Mouse (Mus musculus) thymus, postnatal 36 days (tissue): Measurements from ENCODE around the gene Hsdl1.
A peak's percentile ranks its signal among the peaks of the same experiment; 100 is the strongest.

Experiments
- DNase-seq, 2 experiments: peaks; one replicate each; pipeline ENCODE4 v3.0.0; 2022; ENCODE audit warnings: mixed read lengths in 2 of 2

Gene Hsdl1

DNA sequence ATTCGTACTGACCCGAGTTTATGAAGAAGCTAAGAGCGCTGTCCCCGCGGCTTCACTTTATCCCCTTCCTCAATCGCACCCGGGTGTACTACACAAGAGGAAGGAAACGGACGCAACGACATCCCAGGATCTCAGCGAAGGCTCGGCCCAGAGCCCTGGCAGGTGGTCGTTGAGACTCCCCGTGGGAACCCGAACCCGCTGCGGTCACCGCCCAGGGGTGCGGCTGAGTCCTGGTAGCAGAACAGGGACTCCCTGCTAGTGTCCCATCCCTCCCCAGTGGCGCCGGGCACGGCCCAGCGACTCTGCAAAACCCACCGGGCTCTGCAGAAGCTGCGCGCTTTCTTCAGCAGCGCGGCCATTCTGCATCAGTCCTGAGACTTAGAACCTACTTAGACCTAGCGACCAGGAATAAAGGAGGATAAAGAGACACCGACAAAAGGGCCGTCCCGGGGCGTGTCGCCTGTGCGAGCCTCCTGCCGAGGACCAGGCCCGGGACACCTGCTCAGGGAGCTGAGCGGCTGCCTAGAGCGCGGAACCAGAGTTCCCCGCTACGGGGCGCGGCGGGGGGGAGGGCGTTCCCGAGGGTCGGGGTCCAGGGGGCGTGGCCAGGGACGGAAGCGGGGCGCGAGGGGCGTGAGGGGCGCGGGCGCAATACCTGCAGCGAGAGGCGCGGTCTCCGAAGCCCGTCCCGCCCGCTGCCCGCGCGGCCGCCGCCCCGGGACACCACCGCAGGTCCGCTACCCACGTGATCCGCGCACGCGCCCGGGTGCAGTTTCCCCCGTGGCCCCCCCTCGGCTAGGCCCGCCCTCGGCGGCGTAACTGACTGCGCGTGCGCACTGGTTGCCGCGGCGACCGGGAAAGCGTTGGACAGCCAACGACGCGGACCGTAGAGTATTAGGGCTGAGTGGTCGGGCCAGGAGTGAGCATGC is at the start of gene Hsdl1, which contains the start of gene Dnaaf1:
Gene Hsdl1, minus strand, starts transcription at position 747 of the 929 bp plus-strand sequence.
Gene Dnaaf1, plus strand, starts transcription at position 799 of the 929 bp plus-strand sequence.
- DNase-seq, result peak; percentile 95 to 96

DNA sequence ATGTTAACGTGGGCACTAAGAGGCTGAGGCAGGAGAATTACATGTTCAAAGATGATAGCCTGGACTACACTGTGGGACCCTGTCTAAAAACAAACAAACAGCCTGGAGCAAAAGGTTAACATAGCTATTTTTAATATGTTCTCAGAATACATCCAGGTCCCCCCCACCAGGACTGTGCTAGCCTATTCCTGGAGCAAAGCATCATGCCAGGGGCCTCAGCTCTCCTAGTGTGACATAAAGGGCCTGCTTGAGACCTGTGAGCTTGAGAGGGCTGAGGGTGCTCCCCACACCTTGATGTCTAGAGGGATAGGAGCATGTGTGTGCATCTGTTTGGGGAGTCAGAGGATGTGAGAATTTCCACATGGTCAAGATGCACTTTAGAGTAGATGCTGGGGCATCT is 48.8 kb upstream of the Hsdl1 start:
- DNase-seq, result no peak

DNA sequence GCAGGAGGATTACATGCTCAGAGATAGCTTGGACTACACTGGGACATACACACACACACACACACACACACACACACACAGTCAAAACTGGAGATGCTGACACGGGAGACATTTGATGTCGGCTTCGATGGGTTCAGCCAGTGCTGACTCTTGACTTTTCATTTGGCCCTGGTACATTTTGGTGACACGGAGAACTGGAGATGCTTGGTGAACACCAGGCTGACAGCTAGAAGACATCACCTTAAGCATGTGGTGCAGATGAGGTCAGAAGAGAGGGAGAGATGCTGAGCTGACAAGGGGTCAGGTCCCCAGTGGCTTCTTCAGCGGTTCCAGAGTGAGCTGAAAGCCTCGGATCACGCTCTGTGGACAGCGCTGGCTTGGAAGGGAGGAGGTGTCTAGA is 48.1 kb upstream of the Hsdl1 start:
- DNase-seq, result no peak

DNA sequence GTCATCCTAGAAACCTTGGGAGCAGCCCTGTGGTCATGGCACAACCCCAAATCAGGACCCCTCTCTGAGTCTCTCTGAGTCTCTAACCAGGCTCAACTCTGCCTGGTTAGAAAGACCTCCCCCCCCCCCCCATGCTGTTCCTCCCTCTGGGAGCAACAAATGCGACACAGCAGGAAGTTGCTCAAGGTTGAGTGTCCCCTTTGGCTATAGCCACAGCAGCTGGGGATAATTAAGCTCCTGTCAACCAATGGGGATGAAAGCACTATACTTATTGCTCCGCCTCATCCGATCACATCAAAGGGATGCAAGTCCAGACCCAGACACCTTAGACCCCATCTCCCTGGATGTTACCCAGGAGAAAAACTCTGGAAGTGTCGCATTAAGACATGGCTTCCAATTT is 47.6 kb upstream of the Hsdl1 start:
- DNase-seq, result no peak

DNA sequence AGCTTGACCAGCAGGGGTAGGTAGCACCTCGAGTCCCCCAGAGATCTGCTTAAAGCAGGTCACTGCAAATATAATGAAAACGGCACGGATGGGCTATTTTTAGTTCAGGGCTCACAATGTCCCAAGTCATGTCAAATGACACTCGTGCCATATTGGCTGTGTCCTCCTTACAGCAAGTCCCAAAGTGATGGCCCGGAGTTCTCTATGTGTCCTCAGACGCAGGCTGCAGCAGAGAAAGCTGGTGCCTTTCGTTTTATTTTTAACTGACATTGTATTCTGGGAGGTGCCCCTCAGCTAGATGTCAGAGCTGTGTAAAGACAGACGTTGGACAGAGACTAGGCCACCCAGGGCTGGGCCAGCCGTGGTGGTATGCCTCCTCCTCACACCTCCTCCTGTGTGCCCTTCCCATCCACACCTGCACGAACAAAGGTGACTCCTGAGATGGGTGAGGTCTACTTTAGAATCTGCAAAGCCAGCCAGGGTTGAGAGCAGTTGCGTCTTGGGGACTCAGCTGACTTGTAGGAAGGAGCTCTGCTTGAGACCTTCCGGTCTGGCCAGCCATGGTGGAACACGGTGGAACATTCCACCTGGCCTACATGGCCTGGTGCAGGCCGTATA is 46.0 kb upstream of the Hsdl1 start:
- no peak for DNase-seq

DNA sequence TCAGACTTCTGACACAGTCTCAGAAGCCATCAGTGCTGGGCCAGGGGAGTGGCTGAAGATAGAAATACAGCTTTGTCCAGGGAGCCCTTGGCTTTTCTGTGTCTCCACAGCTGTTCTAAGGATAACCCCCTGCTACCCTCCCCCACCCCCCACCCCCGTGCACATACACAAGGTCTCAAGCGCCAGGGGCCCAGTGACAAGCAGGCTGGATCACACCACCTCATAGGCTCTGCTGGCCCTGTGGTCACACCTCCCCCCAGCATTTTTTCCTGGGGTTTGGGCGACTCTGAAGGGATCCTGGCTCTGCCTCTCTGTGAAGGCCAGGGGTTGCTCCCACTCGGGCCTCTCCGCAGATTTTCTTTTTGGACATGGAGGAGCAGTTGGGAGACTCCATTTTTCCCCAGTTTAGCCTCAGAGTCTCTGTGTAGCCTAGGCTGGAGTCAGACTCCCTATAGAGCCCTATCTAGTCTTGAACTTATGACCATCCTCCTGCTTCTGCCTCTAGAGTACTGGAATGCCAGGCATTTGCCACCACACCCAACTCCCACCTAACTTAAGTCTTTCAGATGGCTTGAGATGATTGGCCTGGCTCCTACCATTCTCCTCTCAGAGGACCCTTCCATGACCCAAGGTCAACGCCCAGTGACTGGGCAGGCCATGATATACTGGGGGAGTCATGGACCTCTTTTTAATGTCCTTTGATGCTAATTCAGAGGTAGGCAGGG is 45.3 kb upstream of the Hsdl1 start:
- DNase-seq, result no peak

DNA sequence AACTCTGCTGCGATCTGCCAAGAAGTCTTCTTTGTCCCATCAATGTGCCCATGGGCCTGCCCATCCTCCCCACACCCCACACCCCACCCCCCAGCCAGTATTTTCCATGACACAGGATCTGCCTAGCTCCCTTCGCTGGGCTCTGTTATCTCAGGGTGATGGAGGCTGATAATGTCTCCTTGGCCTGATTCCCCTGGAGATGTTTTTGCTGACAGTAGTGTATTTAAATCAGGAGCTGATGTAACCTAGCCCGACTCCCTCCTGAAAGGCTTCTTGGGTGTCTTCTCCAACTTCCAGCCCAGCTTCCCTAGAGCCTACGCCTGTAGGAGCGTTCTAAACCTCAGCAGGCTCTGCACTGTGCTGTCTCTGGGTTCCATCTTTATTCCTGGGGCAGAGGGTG is 43.9 kb upstream of the Hsdl1 start:
- no peak for DNase-seq

DNA sequence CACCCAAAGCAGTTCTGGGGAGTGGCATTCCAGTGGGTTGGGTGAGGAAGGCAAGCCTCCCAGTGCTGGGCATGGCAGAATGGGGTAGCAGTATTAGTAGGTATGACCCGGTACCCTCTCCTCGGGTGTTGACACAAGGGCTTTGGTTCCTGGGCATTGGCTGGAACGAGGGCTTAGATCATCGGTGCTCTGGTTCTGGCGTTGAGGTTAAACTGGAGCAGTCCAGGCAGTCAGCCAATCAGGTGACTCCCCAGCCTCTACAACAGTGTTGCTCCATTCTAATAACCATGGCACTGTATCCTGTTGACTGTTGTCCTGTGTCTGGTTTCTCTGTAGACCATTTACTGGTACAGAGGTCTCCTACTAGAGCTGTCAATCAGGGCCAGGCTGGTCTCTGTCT is 42.6 kb upstream of the Hsdl1 start:
- DNase-seq, result no peak

DNA sequence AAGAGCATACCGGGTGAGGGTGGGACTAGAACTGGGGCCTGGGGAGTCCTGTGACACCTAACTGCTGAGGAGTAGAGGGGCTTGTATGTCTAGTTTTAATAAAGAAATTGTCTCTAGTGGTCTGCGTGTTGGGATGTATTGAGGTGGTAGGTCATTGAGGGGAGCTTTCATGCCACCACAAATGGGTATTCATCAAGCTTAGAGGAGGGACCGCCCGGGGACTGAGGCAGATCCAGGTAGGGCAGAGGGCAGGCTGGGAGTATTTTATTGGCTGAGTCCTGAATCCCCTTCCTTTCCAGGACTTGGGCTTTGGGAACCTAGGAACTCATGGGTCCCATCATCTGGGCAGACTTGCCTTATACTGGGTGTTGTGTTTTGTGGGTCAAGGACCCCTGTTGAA is 41.8 kb upstream of the Hsdl1 start:
- DNase-seq, result no peak

DNA sequence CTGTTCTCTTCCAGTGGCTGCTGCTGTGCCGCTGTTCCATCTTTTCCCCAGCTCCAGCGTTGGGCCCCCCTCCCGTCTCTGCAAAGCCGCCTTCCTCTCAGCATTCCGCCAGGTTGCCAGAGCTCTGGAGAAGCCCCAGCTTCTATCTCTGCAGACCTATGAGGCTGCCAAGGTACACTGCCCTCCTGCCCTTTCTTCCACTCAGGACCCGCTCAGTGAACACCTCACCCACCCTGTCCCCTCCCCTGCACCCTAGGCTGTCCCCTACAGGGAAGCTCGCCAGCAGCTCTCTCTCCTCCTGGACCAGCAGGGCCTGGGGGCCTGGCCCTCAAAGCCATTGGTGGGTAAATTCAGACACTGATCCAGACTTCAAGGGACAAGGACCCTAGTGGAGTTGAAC is 41.4 kb upstream of the Hsdl1 start:
- no peak for DNase-seq

DNA sequence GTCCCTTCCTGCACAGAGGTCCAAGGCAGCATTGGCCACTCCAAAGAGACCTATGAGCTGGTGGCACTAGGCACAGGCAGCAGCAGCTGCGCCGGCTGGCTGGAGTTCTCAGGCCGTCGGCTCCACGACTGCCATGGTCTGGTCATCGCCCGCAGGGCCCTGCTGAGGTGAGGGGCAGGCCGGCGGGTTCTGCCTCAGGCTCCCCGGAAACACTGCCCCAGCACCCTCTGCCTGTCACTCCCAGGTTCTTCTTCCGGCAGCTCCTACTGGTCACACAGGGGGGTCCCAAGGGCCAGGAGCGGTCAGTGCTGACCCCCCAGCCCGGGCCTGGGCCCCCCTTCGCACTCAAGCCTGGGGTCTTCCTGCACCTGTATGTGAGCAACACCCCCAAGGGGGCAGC is 40.1 kb upstream of the Hsdl1 start:
- no peak for DNase-seq

DNA sequence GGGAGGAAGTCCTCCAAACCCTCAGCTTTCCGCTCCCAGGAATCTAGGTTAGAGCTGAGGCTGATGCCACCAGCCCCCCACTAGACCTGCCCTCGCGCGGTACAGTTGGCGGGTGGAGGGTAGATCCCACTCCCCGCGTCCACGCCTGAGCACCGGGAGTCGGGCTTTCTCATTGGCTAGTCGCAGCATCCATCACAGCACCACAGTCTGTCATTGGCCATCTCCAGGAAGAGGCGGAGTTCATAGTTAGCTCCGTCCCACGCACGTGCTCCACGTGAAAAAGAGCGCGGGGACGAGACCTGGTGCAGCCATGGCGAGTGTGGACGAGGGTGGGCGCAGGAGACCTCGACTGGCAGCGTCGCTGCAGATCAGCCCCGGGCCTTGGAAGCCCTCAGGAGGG is 37.5 kb upstream of the Hsdl1 start, which contains the start of gene Adad2:
Gene Adad2, plus strand, starts transcription at position 277 of the 400 bp plus-strand sequence.
- DNase-seq, result no peak

DNA sequence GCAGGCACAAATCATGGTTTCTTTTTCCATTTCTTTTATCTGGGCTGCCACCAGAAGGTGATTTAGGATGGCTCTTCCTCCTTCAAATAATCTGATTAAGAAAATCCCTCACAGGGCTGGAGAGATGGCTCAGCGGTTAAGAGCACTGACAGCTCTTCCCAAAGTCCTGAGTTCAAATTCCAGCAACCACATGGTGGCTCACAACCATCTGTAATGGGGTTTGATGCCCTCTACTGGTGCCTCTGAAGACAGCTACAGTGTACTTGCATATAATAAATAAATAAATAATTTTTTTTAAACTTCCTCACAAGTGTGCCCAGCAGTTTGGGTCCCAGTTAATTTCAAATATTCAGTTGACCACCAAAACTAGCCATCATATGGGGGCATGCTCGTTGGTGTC is 31.2 kb upstream of the Hsdl1 start:
- no peak for DNase-seq

DNA sequence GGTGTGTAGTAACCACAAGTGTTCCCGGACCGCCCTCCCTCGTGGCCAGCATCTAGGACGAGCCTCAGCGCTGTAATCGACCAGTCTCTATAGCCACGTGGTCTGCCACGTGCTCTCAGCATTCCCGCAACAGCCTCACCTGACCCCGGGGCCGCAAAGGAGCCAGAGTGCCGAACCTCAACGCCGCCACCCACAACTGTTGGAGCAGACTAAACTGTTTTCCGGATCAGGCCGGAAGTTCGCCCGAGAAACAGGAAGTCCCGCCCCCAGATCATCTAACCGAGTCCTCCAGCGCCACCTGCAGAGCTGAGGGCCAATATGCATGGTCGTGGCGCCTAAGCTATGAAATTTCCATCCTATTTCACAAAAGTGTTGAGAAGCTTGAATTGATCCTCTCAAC is 30.0 kb upstream of the Hsdl1 start, which contains the start of gene Taf1c:
Gene Taf1c, minus strand, starts transcription at position 227 of the 400 bp plus-strand sequence.
- peak; percentile 89 to 92 for DNase-seq

DNA sequence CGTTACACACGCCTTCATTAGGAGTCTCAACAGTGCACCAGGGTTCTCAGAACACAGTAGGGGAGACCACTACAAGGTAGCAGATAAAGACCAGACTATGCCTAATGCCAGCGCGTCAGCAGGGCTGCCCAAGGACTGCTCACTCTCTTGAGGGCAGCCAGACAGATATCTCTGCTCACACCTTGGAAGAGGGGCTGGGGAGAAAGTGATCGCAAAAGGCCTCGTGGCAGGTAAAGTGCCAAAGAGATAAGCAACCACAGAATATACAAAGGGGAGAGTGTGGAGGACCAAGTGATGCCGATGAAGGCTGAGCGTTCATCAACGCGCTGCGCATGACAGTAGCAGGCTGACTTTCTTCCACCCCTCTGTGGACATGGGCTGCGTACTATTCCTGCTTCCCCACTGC is 29.4 kb upstream of the Hsdl1 start:
- no peak for DNase-seq

DNA sequence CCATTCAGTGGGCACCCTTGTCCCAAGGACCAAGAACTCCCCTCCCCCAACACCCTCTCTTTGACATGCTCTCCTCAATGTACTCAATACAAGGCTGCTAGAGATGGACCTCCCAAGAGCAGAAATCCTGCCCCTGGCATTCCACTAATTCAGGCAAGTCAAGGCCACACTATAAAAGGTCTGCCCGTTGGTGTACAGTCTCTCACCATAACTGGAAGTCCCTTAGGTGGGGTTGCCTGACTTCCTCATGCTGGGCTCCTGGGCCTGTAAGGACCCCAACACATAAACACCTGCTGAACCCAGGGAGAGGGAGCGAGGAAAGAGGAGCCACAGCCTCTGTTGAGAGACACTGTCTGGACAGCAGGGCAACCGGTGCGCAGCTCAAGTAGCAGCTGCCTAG is 28.8 kb upstream of the Hsdl1 start:
- DNase-seq, result no peak

DNA sequence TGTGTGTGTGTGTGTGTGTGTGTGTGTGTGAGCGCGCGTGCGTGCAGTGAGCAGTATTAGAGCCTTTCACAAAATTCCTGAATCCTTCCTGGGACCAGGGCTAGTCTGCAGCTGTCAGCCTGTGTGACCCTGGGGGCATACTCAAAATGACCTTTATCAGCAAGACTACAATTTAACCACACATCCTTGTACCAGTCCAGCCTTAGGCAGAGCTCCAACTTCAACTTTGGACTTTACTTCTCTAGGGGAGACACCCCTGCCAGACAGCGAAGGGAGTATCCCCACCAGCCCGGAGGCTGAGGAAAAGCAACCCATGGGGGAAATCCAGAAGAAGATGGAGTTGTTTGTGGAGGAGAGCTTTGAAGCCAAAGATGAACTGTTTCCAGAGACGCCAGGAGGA is 16.5 kb upstream of the Hsdl1 start:
- DNase-seq, result no peak

DNA sequence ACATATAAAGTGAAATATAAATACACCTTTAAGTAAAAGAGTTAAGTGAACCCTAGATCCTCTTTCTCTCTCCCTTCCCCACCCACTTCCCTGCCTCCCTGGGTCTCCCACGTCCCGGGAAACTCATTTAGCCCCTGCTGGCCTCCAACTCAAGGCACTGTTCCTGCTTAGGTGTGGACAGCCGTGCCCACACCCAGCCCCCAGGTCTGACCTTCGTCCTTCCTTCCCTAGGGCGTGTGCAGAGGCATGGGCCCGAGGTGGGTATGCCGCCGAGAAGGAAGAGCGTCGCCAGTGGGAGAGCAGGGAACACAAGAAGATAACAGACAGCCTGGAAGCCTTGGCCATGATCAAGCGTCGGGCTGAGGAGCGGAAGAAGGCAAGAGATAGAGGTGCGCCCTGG is 15.4 kb upstream of the Hsdl1 start:
- DNase-seq, result no peak

DNA sequence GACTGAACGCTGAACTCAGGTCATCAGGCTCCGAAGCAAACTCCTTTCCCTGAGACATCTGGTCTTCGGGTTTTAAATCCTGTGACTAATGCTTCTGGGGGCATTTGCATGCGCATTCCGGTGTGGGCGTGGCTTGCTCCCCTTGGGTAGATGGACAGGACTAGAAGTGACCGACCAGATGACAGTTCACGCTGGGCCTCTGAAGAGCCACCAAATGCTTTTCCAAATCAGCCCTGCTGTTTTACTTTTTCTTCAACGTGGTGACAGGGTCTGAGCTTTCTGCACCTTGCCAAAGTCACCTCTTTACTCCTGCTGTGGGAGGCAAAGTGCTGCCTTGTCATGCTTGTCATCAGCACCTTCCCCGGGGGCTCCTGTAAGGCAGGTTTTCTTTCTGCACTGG is 13.9 kb upstream of the Hsdl1 start:
- no peak for DNase-seq

DNA sequence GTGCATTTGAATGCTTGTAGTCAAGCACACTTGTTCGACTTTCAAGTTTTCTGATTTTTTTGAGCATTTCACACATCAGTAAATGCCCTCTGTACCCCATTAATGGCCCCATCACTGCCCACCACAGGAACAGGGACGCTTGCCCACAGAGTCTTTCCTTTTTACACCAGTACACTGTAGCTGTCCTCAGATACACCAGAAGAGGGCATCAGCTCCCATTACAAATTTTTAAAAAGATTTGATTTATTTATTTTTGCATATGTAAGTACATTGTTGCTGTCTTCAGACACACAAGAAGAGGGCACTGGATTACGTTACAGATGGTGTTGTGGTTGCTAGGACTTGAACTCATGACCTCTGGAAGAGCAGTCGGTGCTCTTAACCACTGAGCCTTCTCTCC is 13.3 kb upstream of the Hsdl1 start:
- no peak for DNase-seq

DNA sequence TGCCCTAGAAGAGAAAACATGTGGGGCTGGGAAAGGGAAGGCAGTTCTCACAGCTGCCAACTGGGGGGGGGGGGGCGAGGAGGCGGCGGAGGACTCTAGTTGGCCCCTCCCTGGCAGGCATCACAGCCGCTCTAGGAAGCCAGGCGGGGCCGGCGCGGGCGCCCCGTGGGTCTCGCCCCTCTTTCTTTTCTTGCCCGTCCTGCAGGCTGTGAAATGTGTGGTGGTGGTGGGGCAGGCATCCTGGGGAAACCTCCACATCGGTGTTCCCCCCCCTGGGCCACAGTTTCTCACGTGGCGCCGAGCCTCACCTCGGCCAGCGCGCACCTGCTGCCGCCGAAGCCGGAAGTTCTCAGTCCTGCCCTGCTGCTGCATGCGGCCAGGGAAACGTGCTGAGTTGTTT is 10.9 kb upstream of the Hsdl1 start:
- peak; percentile 13 to 41 for DNase-seq

DNA sequence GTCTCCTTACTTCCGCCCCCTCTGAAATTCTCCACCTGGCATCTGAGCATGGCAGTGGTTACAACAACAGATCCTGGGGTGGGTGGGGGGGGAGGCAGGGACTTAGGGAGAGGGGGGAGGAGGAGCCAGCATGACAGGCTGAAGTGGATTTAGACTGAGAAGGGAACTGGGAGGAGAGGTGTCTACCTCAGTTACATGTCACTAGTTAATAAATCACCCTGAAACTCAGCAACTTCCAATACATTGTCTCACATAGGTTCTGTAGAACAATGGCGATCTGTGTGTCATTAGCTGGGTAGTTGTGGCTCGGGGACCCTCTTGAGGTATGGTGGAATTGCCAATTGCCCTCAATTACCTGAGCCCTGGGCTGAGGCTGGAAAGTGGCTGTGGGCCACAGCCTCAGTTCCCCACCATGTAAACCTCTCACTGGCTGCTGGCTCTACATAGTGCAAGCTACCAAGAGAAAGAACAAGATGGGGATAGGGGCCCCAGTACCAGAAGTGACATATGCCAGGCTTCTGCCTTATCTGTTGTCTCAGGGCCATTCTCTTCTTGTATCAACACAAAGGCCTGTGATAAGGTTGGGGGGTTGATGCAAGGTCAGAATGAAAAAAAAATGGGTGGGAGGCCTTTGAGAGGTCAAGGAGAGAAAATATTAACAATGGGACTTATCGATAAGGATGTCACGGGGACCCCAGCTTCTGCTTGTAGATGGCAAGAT is 5.6 kb upstream of the Hsdl1 start:
- DNase-seq, result no peak

DNA sequence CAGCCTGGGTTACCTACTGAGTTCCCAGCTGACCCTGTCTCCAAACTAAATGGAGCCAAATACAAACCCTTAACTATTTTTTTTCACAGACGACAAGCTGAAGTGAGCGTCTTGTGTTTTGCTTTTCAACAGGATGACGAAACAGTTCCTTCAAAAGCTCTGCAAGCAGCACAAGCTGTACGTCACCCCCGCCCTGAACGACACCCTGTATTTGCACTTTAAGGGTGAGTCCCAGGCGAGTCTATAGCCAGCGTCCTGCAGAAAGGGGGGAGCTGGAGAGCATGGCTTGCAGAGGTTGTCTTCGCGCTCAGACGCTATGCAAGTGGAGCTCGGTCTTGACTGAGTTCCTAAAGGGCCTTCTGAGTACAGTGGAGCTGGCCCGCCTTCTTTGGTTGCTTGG is 4.1 kb upstream of the Hsdl1 start:
- DNase-seq, result no peak
